Mouse (Mus musculus) embryonic stem cell, embryonic (primary cell): ENCODE data around the gene Prdm11.

ENCODE experiments used
- CTCF ChIA-PET, 4 experiments: fragments of 300-600 bp in 2 of 4; fragments of 350-600 bp in 2 of 4; sonication (Branson Sonifier 250); formaldehyde crosslinking; loops; one replicate each; lab custom pipeline; 2022; ENCODE audit warnings: inconsistent platforms in 2 of 4; lab: Charles Lee
- POLR2A ChIA-PET, 4 experiments: fragments of 300-600 bp in 2 of 4; fragments of 350-600 bp in 2 of 4; sonication (Branson Sonifier 250); formaldehyde crosslinking; loops; one replicate each; lab custom pipeline; 2022; ENCODE audit warnings: antibody characterized with exemption in 4 of 4, inconsistent platforms in 1 of 4; lab: Charles Lee

The Prdm11 gene

GRCm38 (mm10) chr2:93051873-93052272 is 5.9 kb upstream of the Prdm11 start:
- ChIA-PET POLR2A (interaction anchor here in 3 of 4 experiments (0.6 to 1.5 kb wide), 3 partner anchors 14 to 141 kb away, joined by 3 to 5 read pairs (median 3); no protein-coding TSS in a partner anchor), CTCF (interaction anchor here (0.6 to 1.5 kb wide), 10 partner anchors 9 to 424 kb away, joined by 3 to 5 read pairs (median 3); no protein-coding TSS in a partner anchor)

- ChIA-PET CTCF (interaction anchor here in 2 of 4 experiments (0.8 to 1.0 kb wide), 2 partner anchors 61 to 372 kb away, joined by 3 read pairs; no protein-coding TSS in a partner anchor), POLR2A (interaction anchor here in 1 of 4 experiments (1.6 kb wide), 1 partner anchor 13 kb away, joined by 5 read pairs; no protein-coding TSS in a partner anchor)
Observed at GRCm38 (mm10) chr2:93048601-93049323, 2.8 kb upstream of the Prdm11 start.

GRCm38 (mm10) chr2:93047491-93048050 is 1.6 kb upstream of the Prdm11 start:
- CTCF ChIA-PET, result interaction anchor here in 2 of 4 experiments (0.6 to 0.7 kb wide), 2 partner anchors 16 to 22 kb away, joined by 3 read pairs; no protein-coding TSS in a partner anchor

GRCm38 (mm10) chr2:93047036-93047435 is 1.1 kb upstream of the Prdm11 start:
- ChIA-PET POLR2A (interaction anchor here in 1 of 4 experiments (0.7 to 1.7 kb wide), 3 partner anchors 9 to 58 kb away, joined by 3 to 5 read pairs (median 3); no protein-coding TSS in a partner anchor), CTCF (interaction anchor here in 2 of 4 experiments (0.6 to 0.7 kb wide), 2 partner anchors 16 to 22 kb away, joined by 3 read pairs; no protein-coding TSS in a partner anchor)

More at GRCm38 (mm10) chr2:93047491-93048050, 1.6 kb upstream of the Prdm11 start:
- POLR2A ChIA-PET, result interaction anchor here in 2 of 4 experiments (0.6 to 1.7 kb wide), 4 partner anchors 8 to 59 kb away, joined by 3 to 5 read pairs (median 3); no protein-coding TSS in a partner anchor

GRCm38 (mm10) chr2:93046509-93046835 is 505 bp upstream of the Prdm11 start:
- ChIA-PET POLR2A (interaction anchor here in 1 of 4 experiments (1.3 to 1.7 kb wide), 2 partner anchors 9 to 33 kb away, joined by 3 to 5 read pairs; no protein-coding TSS in a partner anchor), CTCF (no interaction called here)

- ChIA-PET CTCF (no interaction called here), POLR2A (interaction anchor here in 1 of 4 experiments (1.5 kb wide), 1 partner anchor 72 kb away, joined by 7 read pairs; no protein-coding TSS in a partner anchor)
Observed at GRCm38 (mm10) chr2:93045129-93045817, 694 bp downstream of the Prdm11 start.

GRCm38 (mm10) chr2:93043449-93044157 is 2.4 kb downstream of the Prdm11 start:
- CTCF ChIA-PET, result interaction anchor here in 1 of 4 experiments (1.4 kb wide), 1 partner anchor 89 kb away, joined by 3 read pairs; no protein-coding TSS in a partner anchor
- POLR2A ChIA-PET, result no interaction called here

- ChIA-PET CTCF (interaction anchor here in 1 of 4 experiments (0.8 kb wide), 1 partner anchor 185 kb away, joined by 3 read pairs; no protein-coding TSS in a partner anchor), POLR2A (interaction anchor here in 2 of 4 experiments (0.5 to 0.6 kb wide), 3 partner anchors 30 to 187 kb away, joined by 3 to 6 read pairs (median 5); no protein-coding TSS in a partner anchor)
Observed at GRCm38 (mm10) chr2:93041470-93041869, 4.5 kb downstream of the Prdm11 start.

GRCm38 (mm10) chr2:93040841-93041240 is 5.1 kb downstream of the Prdm11 start:
- ChIA-PET POLR2A (interaction anchor here in 2 of 4 experiments (0.6 to 0.7 kb wide), 2 partner anchors 60 to 186 kb away, joined by 5 to 6 read pairs; no protein-coding TSS in a partner anchor), CTCF (interaction anchor here in 1 of 4 experiments (0.8 kb wide), 1 partner anchor 186 kb away, joined by 3 read pairs; no protein-coding TSS in a partner anchor)

- CTCF ChIA-PET, result interaction anchor here in 1 of 4 experiments (0.6 to 0.7 kb wide), 3 partner anchors 29 to 622 kb away, joined by 4 to 8 read pairs (median 4); no protein-coding TSS in a partner anchor
- POLR2A ChIA-PET, result no interaction called here
Observed at GRCm38 (mm10) chr2:93039706-93040105, 6.3 kb downstream of the Prdm11 start.

GRCm38 (mm10) chr2:93039043-93039442 is 6.9 kb downstream of the Prdm11 start:
- POLR2A ChIA-PET, result interaction anchor here in 1 of 4 experiments (1.5 kb wide), 1 partner anchor 13 kb away, joined by 5 read pairs; no protein-coding TSS in a partner anchor
- CTCF ChIA-PET, result interaction anchor here in 1 of 4 experiments (0.7 kb wide), 1 partner anchor 94 kb away, joined by 4 read pairs; no protein-coding TSS in a partner anchor

- ChIA-PET CTCF (interaction anchor here in 2 of 4 experiments (0.6 to 1.4 kb wide), 3 partner anchors 81 to 1229 kb away, joined by 5 to 7 read pairs (median 5); no protein-coding TSS in a partner anchor), POLR2A (interaction anchor here in 3 of 4 experiments (1.0 to 1.9 kb wide), 3 partner anchors 13 to 63 kb away, joined by 3 to 9 read pairs (median 5); no protein-coding TSS in a partner anchor)
Observed at GRCm38 (mm10) chr2:93035631-93036030, 10.3 kb downstream of the Prdm11 start.

- ChIA-PET CTCF (interaction anchor here in 1 of 4 experiments (0.9 kb wide), 1 partner anchor 166 kb away, joined by 4 read pairs; no protein-coding TSS in a partner anchor), POLR2A (no interaction called here)
Observed at GRCm38 (mm10) chr2:93032651-93033050, 13.3 kb downstream of the Prdm11 start.

GRCm38 (mm10) chr2:93032049-93032448 is 13.9 kb downstream of the Prdm11 start:
- CTCF ChIA-PET, result interaction anchor here in 2 of 4 experiments (0.6 to 0.9 kb wide), 2 partner anchors 24 to 149 kb away, joined by 3 to 4 read pairs; no protein-coding TSS in a partner anchor
- POLR2A ChIA-PET, result interaction anchor here in 2 of 4 experiments (0.6 to 1.5 kb wide), 3 partner anchors 16 to 77 kb away, joined by 3 to 4 read pairs (median 3); no protein-coding TSS in a partner anchor

GRCm38 (mm10) chr2:93031021-93031420 is 14.9 kb downstream of the Prdm11 start:
- CTCF ChIA-PET, result interaction anchor here in 2 of 4 experiments (0.5 to 0.9 kb wide), 2 partner anchors 16 to 148 kb away, joined by 3 read pairs; no protein-coding TSS in a partner anchor
- POLR2A ChIA-PET, result interaction anchor here in 2 of 4 experiments (0.6 to 1.5 kb wide), 3 partner anchors 15 to 51 kb away, joined by 3 to 4 read pairs (median 3); no protein-coding TSS in a partner anchor

- CTCF ChIA-PET, result interaction anchor here in 1 of 4 experiments (0.5 kb wide), 1 partner anchor 441 kb away, joined by 3 read pairs; no protein-coding TSS in a partner anchor
- POLR2A ChIA-PET, result no interaction called here
Observed at GRCm38 (mm10) chr2:93030101-93030500, 15.9 kb downstream of the Prdm11 start.
